Mouse (Mus musculus) left cerebral cortex, postnatal 25 days (tissue): ENCODE data around the gene Usp47. TPM values are rescaled to one million over a fixed set of nuclear protein-coding genes. Genes with fewer than 3 reads are reported as not detected.

Experiments
- DNase-seq, 2 experiments: peaks; one replicate each; pipeline ENCODE4 v3.0.0; 2022; ENCODE audit warnings: low spot score in 2 of 2, mixed read lengths in 1 of 2
- intact Hi-C: fragments of 180-260 bp; cut with DNase I; formaldehyde crosslinking; loops from one replicate; pipeline ENCODE4 v1.15.1; 2025
- total RNA-seq, 2 experiments: library from RNA; stranded (reverse); gene quantifications; 2 replicates each; pipeline ENCODE4 v1.2.3; 2021

Gene Usp47
- total RNA-seq, 2 experiments from 2014 or later: 61.9 to 67.0 TPM

GRCm38 (mm10) chr7:112118086-112118485, 94.8 kb downstream of the Usp47 start:
- intact Hi-C loops: no loop called here
- no peak for DNase-seq

- DNase-seq: no peak
- intact Hi-C loops: no loop called here
These were observed 95.9 kb downstream of the Usp47 start for GRCm38 (mm10) chr7:112119248-112119647.

DNA sequence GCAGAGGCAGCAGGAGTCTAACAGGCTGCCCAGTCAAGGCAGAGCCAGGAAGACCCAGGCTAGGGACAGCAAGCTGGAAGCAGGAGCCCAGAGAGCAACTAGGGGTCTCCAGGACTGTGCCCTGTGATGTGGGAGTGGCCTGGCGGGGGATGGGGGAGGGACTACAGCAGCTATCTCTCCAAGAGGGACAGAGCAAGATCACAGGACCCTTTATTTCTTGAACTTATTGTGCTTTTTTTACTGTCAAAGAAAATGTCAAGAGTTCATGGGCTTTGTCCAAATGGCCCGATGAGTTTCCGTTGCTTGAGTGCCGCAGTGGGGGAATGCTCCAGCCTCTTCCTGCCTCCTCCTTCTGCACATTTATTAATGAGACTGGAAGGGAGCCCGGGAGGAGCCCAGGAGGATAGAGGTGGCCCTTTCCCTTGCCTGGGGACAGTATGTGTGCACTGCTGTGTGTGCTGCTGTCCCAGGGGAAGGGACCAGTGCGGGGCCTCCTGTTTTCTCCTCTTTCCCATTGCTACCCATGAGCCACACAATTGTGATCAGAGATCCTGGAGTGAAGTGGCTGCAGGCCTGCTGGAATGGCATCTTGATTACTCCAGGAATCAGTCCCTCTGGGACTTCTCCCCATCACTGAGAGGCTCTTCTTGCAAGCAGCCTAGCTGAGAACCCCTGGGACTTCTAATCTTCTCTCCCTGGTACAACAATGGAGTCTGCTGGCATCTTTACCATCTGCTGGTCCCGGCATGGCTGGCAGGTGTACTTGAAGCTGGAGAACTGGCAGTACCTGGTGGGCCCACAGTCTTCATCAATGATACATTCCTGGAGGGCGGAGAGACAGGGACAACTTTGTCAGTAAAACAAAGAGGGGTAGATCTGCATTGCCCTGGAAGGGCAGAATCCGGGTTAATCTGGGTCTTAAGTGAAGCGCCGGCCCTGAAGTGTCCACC, 97.8 kb downstream of the Usp47 start:
- DNase-seq: no peak
- intact Hi-C loops: loop anchor here (5.0 kb wide), 1 partner anchor 121 kb away; no protein-coding TSS in a partner anchor

DNA sequence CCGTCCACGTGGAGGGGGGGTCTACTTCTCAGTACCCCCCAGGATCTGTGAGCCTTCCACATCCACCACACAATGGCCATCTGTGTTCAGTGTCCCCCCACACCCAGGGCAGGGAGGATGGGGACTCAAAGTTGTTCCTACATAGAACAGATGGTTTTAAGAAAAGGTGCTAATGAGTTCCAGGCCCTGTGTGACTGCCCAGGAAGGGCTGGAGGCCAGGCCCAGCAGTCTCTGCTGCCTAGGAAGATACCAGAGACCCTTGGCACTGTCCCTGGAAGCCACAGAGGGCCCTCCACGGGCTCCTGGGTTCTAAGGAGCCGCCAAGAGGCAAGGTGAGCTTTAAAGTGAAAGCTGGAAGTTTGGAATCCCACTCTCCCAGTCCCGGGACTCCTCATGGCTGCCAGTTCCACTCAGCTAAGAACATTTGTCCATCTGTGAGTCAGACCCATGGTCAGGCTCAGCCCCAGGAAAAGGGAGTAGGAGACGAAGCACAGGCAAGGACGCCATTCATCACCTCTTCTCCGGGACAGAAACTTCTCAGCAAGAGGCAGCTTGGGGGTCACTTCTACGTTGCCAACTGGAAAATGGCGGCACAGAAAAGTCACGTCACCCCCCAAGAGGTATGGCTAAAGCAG, 98.7 kb downstream of the Usp47 start:
- intact Hi-C loops: loop anchor here (2.0 to 5.0 kb wide), 2 partner anchors 51 to 120 kb away; no protein-coding TSS in a partner anchor
- DNase-seq: no peak

GRCm38 (mm10) chr7:112123612-112124011, 100.3 kb downstream of the Usp47 start:
- peak; percentile 56 to 93 for DNase-seq
- intact Hi-C loops: loop anchor here (1.0 to 5.0 kb wide), 4 partner anchors 42 to 119 kb away; no protein-coding TSS in a partner anchor

GRCm38 (mm10) chr7:112125625-112126260, 102.4 kb downstream of the Usp47 start:
- no peak for DNase-seq
- intact Hi-C loops: loop anchor here (5.0 kb wide), 1 partner anchor 212 kb away; no protein-coding TSS in a partner anchor

DNA sequence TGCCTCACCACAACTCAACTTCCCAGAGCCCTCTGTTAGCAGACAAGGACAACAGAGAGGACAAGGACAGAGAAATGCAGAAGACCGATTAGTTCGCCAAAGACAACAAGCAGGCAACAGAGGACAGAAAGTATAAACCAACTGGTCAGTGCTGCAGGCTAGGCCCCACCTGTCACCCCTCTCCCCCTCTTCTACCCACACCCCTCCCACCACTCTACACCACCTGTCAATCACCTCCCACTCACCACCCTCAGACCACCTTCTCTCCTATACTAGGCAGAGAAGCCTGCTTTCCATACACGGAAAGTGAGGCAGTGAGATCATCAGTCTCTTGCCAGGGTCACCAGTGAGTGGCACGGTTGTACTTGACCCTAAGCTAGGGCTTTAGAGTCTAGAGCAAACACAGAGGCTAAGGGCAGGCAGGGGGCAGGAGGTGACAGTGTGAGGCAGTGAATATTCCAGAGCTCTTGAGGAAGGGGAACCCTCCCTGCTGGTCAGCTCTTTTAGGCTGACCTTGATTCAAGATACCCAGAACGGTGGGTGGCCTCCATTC, 103.9 kb downstream of the Usp47 start:
- intact Hi-C loops: loop anchor here (5.0 kb wide), 1 partner anchor 210 kb away; no protein-coding TSS in a partner anchor
- no peak for DNase-seq

GRCm38 (mm10) chr7:112127954-112128353, 104.7 kb downstream of the Usp47 start:
- peak in 1 of 2 experiments; percentile 47 for DNase-seq

GRCm38 (mm10) chr7:112128810-112129209, 105.5 kb downstream of the Usp47 start:
- no peak for DNase-seq
- intact Hi-C loops: loop anchor here (5.0 kb wide), 1 partner anchor 208 kb away; no protein-coding TSS in a partner anchor

More at GRCm38 (mm10) chr7:112127954-112128353, 104.7 kb downstream of the Usp47 start:
- intact Hi-C loops: loop anchor here (5.0 kb wide), 1 partner anchor 209 kb away; no protein-coding TSS in a partner anchor

DNA sequence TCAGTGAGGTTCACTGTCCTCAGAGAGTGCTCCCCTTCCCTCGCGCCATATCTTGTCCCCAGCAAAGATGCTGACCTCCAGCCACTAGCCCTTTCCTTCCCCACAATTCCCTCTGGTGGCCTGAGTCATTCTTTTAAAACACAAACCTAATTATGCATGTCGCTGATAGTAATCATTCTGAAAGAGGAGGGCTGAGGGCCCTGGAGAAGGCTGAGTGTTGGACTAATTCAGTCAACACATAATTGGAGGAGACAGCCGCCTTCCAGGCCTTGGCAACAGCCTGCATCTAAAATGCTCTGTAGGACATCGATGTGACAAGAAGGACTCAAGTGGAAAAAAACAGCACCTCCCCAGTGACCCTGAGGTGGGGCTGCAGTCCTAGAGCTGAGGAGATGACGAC, 106.5 kb downstream of the Usp47 start:
- intact Hi-C loops: loop anchor here (5.0 kb wide), 1 partner anchor 207 kb away; no protein-coding TSS in a partner anchor

DNA sequence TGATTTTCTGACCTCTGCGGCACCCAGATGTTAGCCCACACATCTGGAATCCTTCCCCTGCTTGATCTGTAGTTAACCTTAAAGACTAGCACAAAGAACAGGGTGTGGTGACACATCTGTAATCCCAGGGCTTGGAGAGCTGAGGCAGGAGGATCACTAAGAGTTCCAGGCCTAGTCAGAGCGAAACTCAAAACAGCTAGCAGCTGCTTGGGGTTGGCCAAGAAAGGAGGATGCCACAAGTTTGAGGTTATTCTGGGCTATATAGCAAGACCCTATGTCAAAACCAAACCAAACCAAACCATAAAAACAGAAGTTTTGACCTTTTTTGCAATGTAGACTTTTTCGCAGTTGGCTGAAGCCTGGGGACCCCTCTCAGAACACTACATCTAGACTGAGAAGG, 107.4 kb downstream of the Usp47 start:
- intact Hi-C loops: no loop called here
- DNase-seq: no peak

More for the DNA sequence above, 106.5 kb downstream of the Usp47 start:
- DNase-seq: no peak

GRCm38 (mm10) chr7:112132005-112132404, 108.7 kb downstream of the Usp47 start:
- intact Hi-C loops: no loop called here
- DNase-seq: no peak

GRCm38 (mm10) chr7:112133277-112133676, 110.0 kb downstream of the Usp47 start:
- DNase-seq: no peak
- intact Hi-C loops: no loop called here

- DNase-seq: no peak
- intact Hi-C loops: no loop called here
These were observed 111.9 kb downstream of the Usp47 start for GRCm38 (mm10) chr7:112135161-112135560.

GRCm38 (mm10) chr7:112136537-112136936, 113.2 kb downstream of the Usp47 start:
- intact Hi-C loops: no loop called here
- no peak for DNase-seq

DNA sequence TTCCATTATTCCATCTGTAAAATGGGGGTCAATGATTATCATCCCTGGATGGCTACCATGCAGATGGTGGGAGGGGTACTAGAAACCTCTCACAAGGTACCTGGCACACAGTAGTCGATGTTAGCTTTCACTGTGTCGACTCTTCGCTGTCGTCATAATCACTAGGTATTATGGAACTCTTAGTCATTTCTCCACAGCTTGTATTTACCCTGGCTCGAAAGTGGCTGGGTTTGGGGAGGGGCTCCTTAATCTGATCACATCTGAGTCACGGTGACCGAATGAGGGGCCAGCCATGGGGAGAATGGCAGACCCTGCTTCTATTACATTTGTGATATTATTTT, 114.8 kb downstream of the Usp47 start:
- intact Hi-C loops: no loop called here
- DNase-seq: no peak

DNA sequence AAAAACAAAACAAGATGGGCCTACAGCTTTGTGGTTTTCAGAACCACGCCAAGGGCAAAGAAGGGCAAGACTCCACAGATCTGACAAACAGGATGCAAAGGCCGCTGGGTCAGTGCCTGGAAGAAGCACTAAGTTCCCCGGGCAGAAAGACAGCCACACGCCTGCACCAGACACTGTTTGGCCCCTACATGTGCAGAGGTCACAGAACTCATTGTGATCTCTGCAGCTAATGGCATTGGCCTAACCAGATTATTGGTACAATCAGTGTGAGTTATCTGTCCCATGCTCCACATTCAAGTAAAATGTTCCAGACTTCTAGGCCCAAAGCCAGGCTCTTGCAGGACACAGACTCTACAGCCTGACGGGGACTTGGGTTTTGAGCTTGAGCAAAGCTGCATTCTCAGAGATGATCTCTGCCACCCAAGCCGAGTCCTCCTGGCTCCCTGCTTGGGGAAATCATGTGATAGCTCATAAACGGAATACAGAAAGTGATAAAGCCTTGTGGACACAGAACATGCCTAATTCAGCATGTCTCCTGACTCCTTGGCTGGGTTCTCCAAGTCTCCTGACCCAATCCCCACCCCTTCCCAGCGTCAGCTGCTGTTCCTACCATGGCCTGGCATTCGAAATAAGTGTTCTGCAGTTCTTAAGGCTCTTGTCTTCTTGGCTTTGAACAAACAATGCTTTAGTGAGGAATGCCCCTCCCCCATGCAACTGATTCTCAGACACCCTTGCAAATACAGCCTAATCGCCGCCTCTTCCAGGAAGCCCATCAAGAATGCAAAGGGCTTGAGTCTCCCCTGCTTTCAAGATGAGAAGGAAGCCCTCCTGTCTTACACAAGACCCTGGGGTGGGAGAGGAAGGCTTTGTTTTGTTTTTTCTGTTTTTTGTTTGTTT, 115.5 kb downstream of the Usp47 start:
- intact Hi-C loops: no loop called here
- no peak for DNase-seq

- no peak for DNase-seq
- intact Hi-C loops: no loop called here
These were observed 117.4 kb downstream of the Usp47 start for GRCm38 (mm10) chr7:112140725-112141124.

DNA sequence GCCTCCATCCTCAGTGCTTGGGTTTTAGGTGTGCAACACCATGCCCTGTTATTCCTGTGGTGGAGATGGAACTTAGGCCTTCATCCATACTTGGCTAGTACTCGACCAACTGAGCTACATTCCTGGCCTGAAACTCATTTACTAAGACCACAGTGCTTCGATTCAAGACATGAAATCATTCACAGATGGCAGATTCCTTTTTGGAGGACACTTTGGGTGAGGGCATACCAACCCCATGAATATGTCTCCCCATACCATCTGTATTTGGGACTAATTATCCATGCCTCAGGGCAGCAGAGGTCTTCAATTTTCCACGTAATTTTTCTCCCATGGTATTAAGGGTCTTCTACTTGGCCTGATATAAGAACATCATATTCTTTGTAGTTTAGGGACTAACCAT, 119.3 kb downstream of the Usp47 start:
- no peak for DNase-seq
- intact Hi-C loops: no loop called here
